Mouse (Mus musculus): Measurements from ENCODE around the gene Prrx2. TPM values are rescaled to one million over a fixed set of nuclear protein-coding genes. Genes with fewer than 3 reads are reported as not detected.

The Prrx2 gene
- polyA plus RNA-seq (2017; shearing (Covaris generic)) = not detected

DNA sequence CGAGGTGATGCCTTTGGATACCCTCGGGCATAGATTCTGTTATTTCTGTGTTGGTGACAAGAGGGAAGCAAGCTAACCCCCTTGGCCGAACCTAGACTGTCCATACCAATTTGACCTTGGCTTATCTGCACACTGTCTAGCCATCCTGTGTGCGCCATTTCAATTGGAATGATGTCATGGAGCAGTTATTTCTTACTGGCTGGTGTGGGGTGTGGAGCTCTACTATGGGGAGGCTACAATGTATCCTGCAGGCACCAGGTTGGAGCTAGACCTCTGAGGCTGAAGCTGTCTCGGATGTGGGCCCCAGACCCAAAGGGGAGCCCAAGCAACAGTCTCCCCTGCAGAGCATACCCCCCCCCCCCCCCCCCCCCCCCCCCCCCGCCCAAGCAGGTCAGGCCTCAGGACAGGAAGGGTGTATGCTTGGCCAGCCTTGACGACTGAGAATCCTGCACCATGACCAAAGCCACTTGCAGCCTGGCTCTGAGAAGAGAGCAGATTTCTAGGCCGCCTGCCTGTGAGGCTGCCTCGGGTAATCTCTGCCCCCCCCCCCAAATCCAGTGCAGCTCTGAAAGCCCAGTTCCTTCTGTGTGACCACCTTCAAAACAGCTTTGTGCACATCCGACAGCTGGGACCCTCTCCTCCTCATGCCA is at the start of gene Prrx2:
Prrx2 (plus strand) TSS at position 600 of the 650 bp plus-strand sequence.

DNA sequence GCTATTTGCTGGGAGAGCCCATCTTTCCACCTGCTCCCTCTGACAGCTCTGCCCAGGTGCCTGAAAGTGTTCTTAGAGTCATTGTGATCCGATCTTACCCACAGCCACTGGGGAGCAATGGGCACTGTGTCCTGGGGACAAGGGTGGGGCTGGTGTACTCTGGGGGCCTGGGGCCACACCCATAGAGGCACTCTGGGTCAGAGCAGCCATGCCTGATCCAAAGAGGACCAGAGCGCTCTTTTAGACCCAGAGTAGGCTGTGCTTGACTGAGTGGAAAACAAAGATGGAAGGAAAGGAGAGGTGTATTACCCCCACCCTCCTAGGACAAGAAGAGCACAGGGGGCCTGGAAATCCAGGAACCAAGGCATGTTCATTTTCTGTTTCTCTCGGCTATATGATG is 31.2 kb upstream of the Prrx2 start, which contains the start of gene 1700001O22Rik:
1700001O22Rik (minus strand) TSS at position 58 of the 400 bp plus-strand sequence.

DNA sequence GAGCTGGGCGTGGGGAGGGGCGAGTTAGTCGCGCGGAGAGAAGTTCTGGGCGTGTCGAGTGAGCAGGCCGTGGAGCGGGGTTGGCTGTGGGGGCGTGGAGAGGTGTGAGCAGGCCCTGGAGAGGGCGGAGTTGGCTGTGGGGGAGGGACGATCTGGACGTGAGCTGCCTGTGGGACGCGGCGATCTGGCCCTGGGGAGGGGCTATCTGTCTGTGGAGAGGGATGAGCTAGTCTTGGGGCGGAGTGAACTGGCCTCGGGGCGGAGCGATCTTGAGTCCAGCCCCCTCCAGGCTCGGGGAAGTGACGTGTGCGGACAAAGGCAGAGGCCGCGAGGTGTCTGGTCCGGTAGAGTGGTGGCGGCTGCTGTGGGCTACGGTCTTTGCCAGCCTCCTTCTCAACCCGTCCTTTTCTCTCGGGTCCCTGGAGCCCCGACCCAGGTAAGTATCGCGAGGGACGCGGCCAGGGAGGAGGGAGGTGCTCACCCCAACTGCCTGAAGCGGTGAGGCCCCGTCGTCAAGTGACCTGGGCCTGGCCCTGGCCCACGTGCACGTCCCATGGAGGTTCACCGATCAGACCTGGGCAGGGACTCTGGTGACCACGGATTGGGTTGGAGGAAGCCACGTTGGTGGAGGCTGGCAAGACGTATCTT is 27.0 kb upstream of the Prrx2 start, which contains the start of gene Ntmt1:
Ntmt1 (plus strand) TSS at position 179 of the 648 bp plus-strand sequence.

GRCm38 (mm10) chr2:30830283-30830795 is 4.4 kb upstream of the Prrx2 start, which contains the start of gene Asb6:
Gene Asb6 (minus strand): TSS chr2:30830333.

DNA sequence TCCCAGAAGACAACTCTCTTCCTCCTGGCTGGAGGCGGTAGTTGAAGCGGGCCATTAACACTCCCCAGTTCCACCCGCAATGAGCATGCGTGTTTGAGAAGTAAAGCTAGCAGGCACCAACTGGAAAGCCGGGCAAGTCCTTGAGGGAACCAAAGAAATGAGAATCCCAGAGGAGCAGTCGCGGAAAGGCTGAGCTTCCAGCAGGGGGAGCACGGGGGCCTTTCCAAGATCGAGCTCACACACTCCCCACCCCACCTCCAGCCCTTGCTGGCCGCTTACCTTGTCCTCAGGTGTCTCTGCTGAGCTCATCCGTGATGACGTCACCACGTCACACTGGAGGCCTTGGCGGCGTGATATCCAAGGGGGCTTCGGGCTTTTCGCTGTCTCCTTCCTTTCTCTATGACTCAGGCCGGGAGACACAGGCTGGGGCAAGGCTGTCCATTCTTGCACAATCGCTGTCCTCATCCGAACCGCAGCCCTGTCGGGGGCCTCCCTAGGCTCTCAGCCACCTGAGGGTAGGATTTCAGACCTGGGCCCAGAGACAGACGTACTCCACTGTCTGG is 94.8 kb downstream of the Prrx2 start, which contains the start of gene Ptges:
Ptges (minus strand) TSS at position 381 of the 563 bp plus-strand sequence.

Other genes starting within 250 kb of the Prrx2 start
- gene Cstad, start 239.9 kb upstream of the Prrx2 start, polyA plus RNA-seq (2017; shearing (Covaris generic)) = 2.4 TPM
- 1.2 TPM for gene 1700001O22Rik, start 31.3 kb upstream of the Prrx2 start, polyA plus RNA-seq (2017; shearing (Covaris generic))
- gene Ntmt1, start 27.1 kb upstream of the Prrx2 start, polyA plus RNA-seq (2017; shearing (Covaris generic)) = 46.1 TPM
- gene Asb6, start 4.6 kb upstream of the Prrx2 start, polyA plus RNA-seq (2017; shearing (Covaris generic)) = 67.5 TPM
- gene Ptges, start 94.9 kb downstream of the Prrx2 start, polyA plus RNA-seq (2017; shearing (Covaris generic)) = not detected
- 36.3 TPM for gene Tor1b, start 118.0 kb downstream of the Prrx2 start, polyA plus RNA-seq (2017; shearing (Covaris generic))
- 83.3 TPM for gene Tor1a, start 133.0 kb downstream of the Prrx2 start, polyA plus RNA-seq (2017; shearing (Covaris generic))
- gene BC005624, start 147.2 kb downstream of the Prrx2 start, polyA plus RNA-seq (2017; shearing (Covaris generic)) = 95.7 TPM
- 35.3 TPM for gene Usp20, start 147.3 kb downstream of the Prrx2 start, polyA plus RNA-seq (2017; shearing (Covaris generic))

Measured in inflammation-experienced regulatory T-cells, adult 16 weeks (primary cell).